Mouse (Mus musculus): ENCODE results near the gene Gdpd5. TPM values are rescaled to one million over a fixed set of nuclear protein-coding genes. Genes with fewer than 3 reads are reported as not detected.

Gdpd5 gene
- polyA plus RNA-seq, 1 experiment from 2014 or later = 43.8 TPM

GRCm38 (mm10) chr7:99380491-99381213, 562 bp upstream of the Gdpd5 start:
- Histone ChIP-seq H3K27ac (peak overlapping the region; percentile 99), H3K9me3 (0 out of 2 replicates have a peak, but pooled peaks cover 3% of the 10 kb centered on the region), H3K4me3 (peak overlapping the region; percentile 68), H3K36me3 (no peaks in the 10 kb centered on the region), H3K4me1 (replicated peaks) (peaks cover 72% of the 10 kb centered on the region), H3K27me3 (ENCODE audit: insufficient read depth, poor library complexity, severe bottlenecking) (peaks cover 11% of the 10 kb centered on the region)
- WGBS = under 1% methylated on average over 24 of the region's 24 CpGs
- DNase-seq (ENCODE audit: low spot score) = peak; percentile 81

- Histone ChIP-seq H3K27ac (peak overlapping the region; percentile 99), H3K27me3 (ENCODE audit: insufficient read depth, poor library complexity, severe bottlenecking) (peaks cover 11% of the 10 kb centered on the region), H3K9me3 (no peaks in the 10 kb centered on the region), H3K36me3 (peaks cover 8% of the 10 kb centered on the region), H3K4me1 (replicated peaks) (peaks cover 89% of the 10 kb centered on the region), H3K4me3 (peak overlapping the region; percentile 68)
- 11% methylated on average over 30 of the region's 30 CpGs for WGBS
- no peak for DNase-seq (ENCODE audit: low spot score)
These were observed 1.1 kb downstream of the Gdpd5 start for GRCm38 (mm10) chr7:99382088-99383000.

GRCm38 (mm10) chr7:99383246-99383645, 2.0 kb downstream of the Gdpd5 start:
- 50% methylated on average over 5 of the region's 5 CpGs for WGBS
- Histone ChIP-seq H3K4me1 (replicated peaks) (peaks cover 94% of the 10 kb centered on the region), H3K27me3 (ENCODE audit: insufficient read depth, poor library complexity, severe bottlenecking) (peaks cover 11% of the 10 kb centered on the region), H3K36me3 (peaks cover 17% of the 10 kb centered on the region), H3K9me3 (no peaks in the 10 kb centered on the region), H3K4me3 (peak overlapping the region; percentile 68), H3K27ac (peak overlapping the region; percentile 99)
- DNase-seq (ENCODE audit: low spot score) = no peak

GRCm38 (mm10) chr7:99384101-99384611, 2.9 kb downstream of the Gdpd5 start:
- Histone ChIP-seq H3K9me3 (no peaks in the 10 kb centered on the region), H3K27me3 (ENCODE audit: insufficient read depth, poor library complexity, severe bottlenecking) (peaks cover 11% of the 10 kb centered on the region), H3K4me1 (replicated peaks) (peaks cover 94% of the 10 kb centered on the region), H3K27ac (peak overlapping the region; percentile 99), H3K4me3 (peak overlapping the region; percentile 68), H3K36me3 (peaks cover 26% of the 10 kb centered on the region)
- WGBS = 28% methylated on average over 4 of the region's 4 CpGs
- DNase-seq (ENCODE audit: low spot score) = no peak

GRCm38 (mm10) chr7:99386030-99386429, 4.8 kb downstream of the Gdpd5 start:
- 58% methylated on average over 5 of the region's 5 CpGs for WGBS
- H3K27ac ChIP-seq = peak overlapping the region; percentile 60
- H3K4me1 ChIP-seq (replicated peaks) = peaks cover 94% of the 10 kb centered on the region
- H3K9me3 ChIP-seq = no peaks in the 10 kb centered on the region
- no peak for DNase-seq (ENCODE audit: low spot score)
- H3K4me3 ChIP-seq = no peak overlapping the region
- peaks cover 40% of the 10 kb centered on the region for H3K36me3 ChIP-seq
- peaks cover 11% of the 10 kb centered on the region for H3K27me3 ChIP-seq (ENCODE audit: insufficient read depth, poor library complexity, severe bottlenecking)

- DNase-seq (ENCODE audit: low spot score) = no peak
- Histone ChIP-seq H3K27me3 (ENCODE audit: insufficient read depth, poor library complexity, severe bottlenecking) (peaks cover 11% of the 10 kb centered on the region), H3K27ac (peak overlapping the region; percentile 60; the same call in 1 of the 2 replicates), H3K4me3 (no peak overlapping the region), H3K9me3 (no peaks in the 10 kb centered on the region), H3K4me1 (replicated peaks) (peaks cover 100% of the 10 kb centered on the region), H3K36me3 (peaks cover 48% of the 10 kb centered on the region)
- 88% methylated on average over 4 of the region's 4 CpGs for WGBS
These were observed 5.6 kb downstream of the Gdpd5 start for GRCm38 (mm10) chr7:99386811-99387210.

GRCm38 (mm10) chr7:99387356-99387755, 6.1 kb downstream of the Gdpd5 start:
- Histone ChIP-seq H3K27ac (peak overlapping the region; percentile 66), H3K36me3 (peaks cover 53% of the 10 kb centered on the region), H3K9me3 (no peaks in the 10 kb centered on the region), H3K4me1 (replicated peaks) (peaks cover 99% of the 10 kb centered on the region), H3K27me3 (ENCODE audit: insufficient read depth, poor library complexity, severe bottlenecking) (peaks cover 9% of the 10 kb centered on the region), H3K4me3 (no peak overlapping the region)
- DNase-seq (ENCODE audit: low spot score) = no peak
- WGBS = 81% methylated on average over 5 of the region's 5 CpGs

GRCm38 (mm10) chr7:99390559-99390958, 9.3 kb downstream of the Gdpd5 start:
- peak; percentile 43 for DNase-seq (ENCODE audit: low spot score)
- 30% methylated on average over 4 of the region's 4 CpGs for WGBS
- no peaks in the 10 kb centered on the region for H3K27me3 ChIP-seq (ENCODE audit: insufficient read depth, poor library complexity, severe bottlenecking)
- H3K9me3 ChIP-seq = no peaks in the 10 kb centered on the region
- peak overlapping the region; percentile 85 for H3K27ac ChIP-seq
- H3K4me3 ChIP-seq = no peak overlapping the region
- H3K36me3 ChIP-seq = peaks cover 78% of the 10 kb centered on the region
- peaks cover 82% of the 10 kb centered on the region for H3K4me1 ChIP-seq (replicated peaks)

GRCm38 (mm10) chr7:99392696-99393095, 11.5 kb downstream of the Gdpd5 start:
- Histone ChIP-seq H3K27me3 (ENCODE audit: insufficient read depth, poor library complexity, severe bottlenecking) (no peaks in the 10 kb centered on the region), H3K4me1 (replicated peaks) (peaks cover 82% of the 10 kb centered on the region), H3K27ac (no peak overlapping the region), H3K36me3 (peaks cover 72% of the 10 kb centered on the region), H3K9me3 (no peaks in the 10 kb centered on the region), H3K4me3 (no peak overlapping the region)
- no peak for DNase-seq (ENCODE audit: low spot score)
- 69% methylated on average over 2 of the region's 2 CpGs for WGBS

- peaks cover 77% of the 10 kb centered on the region for H3K4me1 ChIP-seq (replicated peaks)
- DNase-seq (ENCODE audit: low spot score) = no peak
- WGBS = 91% methylated on average over 13 of the region's 13 CpGs
- no peaks in the 10 kb centered on the region for H3K9me3 ChIP-seq
- H3K4me3 ChIP-seq = no peak overlapping the region
- H3K36me3 ChIP-seq = peaks cover 68% of the 10 kb centered on the region
- H3K27ac ChIP-seq = 0 out of 2 replicates have a peak overlapping the region, but pooled peaks have one; percentile 37
- H3K27me3 ChIP-seq (ENCODE audit: insufficient read depth, poor library complexity, severe bottlenecking) = no peaks in the 10 kb centered on the region
These were observed 12.6 kb downstream of the Gdpd5 start for GRCm38 (mm10) chr7:99393711-99394325.

- H3K27me3 ChIP-seq (ENCODE audit: insufficient read depth, poor library complexity, severe bottlenecking) = no peaks in the 10 kb centered on the region
- no peaks in the 10 kb centered on the region for H3K9me3 ChIP-seq
- peaks cover 73% of the 10 kb centered on the region for H3K36me3 ChIP-seq
- WGBS = 82% methylated on average over 4 of the region's 4 CpGs
- H3K4me1 ChIP-seq (replicated peaks) = peaks cover 61% of the 10 kb centered on the region
- DNase-seq (ENCODE audit: low spot score) = no peak
- 0 out of 2 replicates have a peak overlapping the region, but pooled peaks have one; percentile 29 for H3K27ac ChIP-seq
- no peak overlapping the region for H3K4me3 ChIP-seq
These were observed 14.2 kb downstream of the Gdpd5 start for GRCm38 (mm10) chr7:99395385-99395784.

- no peak for DNase-seq (ENCODE audit: low spot score)
- Histone ChIP-seq H3K27me3 (ENCODE audit: insufficient read depth, poor library complexity, severe bottlenecking) (no peaks in the 10 kb centered on the region), H3K4me3 (no peak overlapping the region), H3K36me3 (peaks cover 67% of the 10 kb centered on the region), H3K27ac (peak overlapping the region; percentile 10), H3K4me1 (replicated peaks) (peaks cover 58% of the 10 kb centered on the region), H3K9me3 (no peaks in the 10 kb centered on the region)
- 74% methylated on average over 11 of the region's 11 CpGs for WGBS
These were observed 14.8 kb downstream of the Gdpd5 start for GRCm38 (mm10) chr7:99395908-99396616.
